Mouse (Mus musculus) cerebellum, adult 2 months (tissue): ENCODE results near the gene Arhgap42.

Experiments
- CTCF ChIP-seq: fragments of 200-500 bp; IDR thresholded peaks from 2 replicates; pipeline ENCODE4 v1.5.1; 2011; ENCODE audit warnings: low read depth, mild to moderate bottlenecking, control low read depth, low read length, moderate library complexity, borderline replicate concordance; ENCODE audit not compliant: insufficient read depth
- POLR2A ChIP-seq: fragments of 200-500 bp; IDR thresholded peaks from 2 replicates; pipeline ENCODE4 v1.6.1; 2011; ENCODE audit warnings: low read length, control low read depth, borderline replicate concordance; ENCODE audit not compliant: insufficient read depth

DNA sequence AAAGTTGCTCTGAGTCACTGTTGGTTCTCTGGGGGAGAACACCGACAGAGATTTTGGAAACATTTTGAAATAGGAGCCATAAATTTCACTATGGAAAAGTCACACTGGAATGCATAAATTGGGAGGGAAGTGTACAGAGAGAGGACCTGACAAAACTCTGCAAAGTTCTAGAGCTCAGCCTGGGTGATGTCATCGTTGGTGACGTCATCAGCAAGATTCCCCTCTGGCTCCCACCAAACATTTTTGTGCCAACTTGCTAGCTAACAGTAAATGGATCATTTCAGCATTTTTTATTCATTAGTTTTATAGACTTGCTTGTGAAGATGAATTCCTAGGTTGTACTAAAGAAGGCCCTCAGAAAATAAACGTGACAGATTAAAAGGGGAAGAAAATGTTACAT lies 137.8 kb downstream of the Arhgap42 start:
- TF ChIP-seq CTCF (no peak), POLR2A (no peak)
